Mouse (Mus musculus): ENCODE results near the gene Nop58.
"Not testable (repeated sequence)": the region's sequence is repeated elsewhere in the genome, so short reads cannot be mapped to it uniquely, and the experiment has no call there.

Nop58 gene

DNA sequence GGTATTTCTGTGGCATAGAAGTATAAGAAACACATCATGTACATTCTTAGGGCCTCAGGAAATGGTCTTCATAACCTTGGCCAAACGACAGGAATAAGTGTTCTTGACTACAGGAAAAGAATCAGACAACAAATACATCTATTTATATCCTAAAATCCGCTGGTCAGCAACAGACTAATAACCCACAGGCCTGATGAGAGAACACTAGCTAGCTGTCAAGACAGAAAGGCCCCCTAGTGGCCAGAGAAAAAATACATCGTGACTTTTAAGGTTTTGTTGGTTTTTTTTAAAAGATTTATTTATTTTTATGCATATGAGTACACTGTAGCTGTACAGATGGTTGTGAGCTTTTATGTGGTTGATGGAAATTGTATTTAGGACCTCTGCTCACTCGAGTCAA is 35.1 kb downstream of the Nop58 start:
- CTCF ChIA-PET: interaction anchor here (1.1 kb wide), 1 partner anchor 13 kb away, joined by 4 read pairs; no protein-coding TSS in a partner anchor

DNA sequence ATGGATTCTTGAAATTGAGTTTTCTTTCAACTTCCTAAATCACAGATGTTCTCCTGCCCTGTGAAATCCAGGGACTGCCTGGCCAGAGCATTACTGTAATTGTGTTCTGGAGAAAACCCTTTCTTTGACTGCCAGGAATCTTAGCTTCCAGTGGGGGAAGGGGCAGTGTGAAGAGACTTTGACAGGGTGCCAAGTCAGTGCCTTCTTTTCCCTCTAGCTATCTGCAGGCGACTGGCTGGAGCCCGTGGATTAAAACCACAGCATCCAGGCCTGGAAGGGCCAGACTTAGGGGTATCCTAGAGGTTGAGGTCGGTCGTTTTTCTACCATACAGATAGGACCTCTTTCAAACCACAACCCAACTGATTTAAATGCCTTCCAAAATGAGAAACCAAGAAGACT is 40.9 kb downstream of the Nop58 start:
- CTCF ChIA-PET: no interaction called here

DNA sequence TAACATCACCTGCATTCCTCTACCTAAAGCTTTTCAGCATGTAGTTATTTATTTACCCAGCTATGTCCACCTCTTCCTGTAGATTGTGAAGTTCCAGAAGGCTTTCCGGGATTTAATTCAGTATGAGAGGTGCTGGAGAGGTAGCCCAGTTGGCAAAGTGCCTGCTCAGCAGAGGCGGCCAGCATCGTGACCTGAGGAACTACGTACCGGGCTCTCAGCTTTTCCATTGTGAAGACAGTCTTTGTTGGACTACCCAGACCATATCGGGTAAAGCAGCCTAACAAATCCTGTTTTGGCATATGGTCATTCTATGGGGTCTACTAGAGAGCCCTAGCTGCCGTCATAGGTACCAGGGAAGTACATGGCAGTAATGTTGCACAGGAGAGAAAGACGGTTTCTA is 45.3 kb downstream of the Nop58 start:
- CTCF ChIA-PET: interaction anchor here (0.6 kb wide), 1 partner anchor 20 kb away, joined by 3 read pairs; no protein-coding TSS in a partner anchor

DNA sequence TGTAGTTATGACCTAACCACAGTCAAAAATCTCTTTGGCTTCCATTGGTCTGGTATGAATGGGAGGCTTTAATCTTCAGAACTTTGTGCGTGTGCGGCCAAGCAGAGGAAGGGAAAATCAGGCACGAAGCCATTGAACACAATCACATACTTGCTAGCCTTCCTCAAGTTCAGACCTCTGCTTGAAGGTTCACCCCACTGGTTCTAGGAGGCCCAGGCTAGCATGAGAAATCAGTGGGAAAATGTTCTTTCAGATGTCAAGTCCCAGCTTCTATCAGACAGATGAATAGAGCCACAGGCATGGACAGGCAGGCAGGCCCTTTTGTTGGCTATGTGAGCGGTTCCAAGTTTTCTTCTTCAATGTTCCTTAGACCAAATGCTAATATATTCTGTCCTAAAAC is 46.0 kb downstream of the Nop58 start:
- CTCF ChIA-PET: interaction anchor here (0.6 kb wide), 1 partner anchor 20 kb away, joined by 3 read pairs; no protein-coding TSS in a partner anchor

DNA sequence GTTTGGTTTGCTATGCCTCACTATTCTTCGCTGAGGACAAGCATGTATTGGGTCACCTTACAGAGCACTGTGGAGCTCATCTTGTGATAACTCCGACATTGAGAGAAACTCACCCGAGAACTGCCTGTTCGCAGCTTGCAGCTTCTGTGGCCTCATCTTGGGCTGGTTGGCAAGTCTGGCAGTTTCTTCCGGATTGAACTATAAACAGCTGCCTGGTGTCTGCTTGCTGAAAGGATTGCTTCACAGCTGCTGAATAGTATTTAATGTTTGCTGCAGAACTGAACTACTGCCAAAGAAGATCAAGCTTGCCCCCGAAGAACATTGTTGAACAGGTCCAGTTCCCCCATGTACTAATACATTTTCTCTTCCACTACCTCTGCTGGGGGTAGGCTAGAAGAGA is 49.3 kb downstream of the Nop58 start:
- CTCF ChIA-PET: no interaction called here

DNA sequence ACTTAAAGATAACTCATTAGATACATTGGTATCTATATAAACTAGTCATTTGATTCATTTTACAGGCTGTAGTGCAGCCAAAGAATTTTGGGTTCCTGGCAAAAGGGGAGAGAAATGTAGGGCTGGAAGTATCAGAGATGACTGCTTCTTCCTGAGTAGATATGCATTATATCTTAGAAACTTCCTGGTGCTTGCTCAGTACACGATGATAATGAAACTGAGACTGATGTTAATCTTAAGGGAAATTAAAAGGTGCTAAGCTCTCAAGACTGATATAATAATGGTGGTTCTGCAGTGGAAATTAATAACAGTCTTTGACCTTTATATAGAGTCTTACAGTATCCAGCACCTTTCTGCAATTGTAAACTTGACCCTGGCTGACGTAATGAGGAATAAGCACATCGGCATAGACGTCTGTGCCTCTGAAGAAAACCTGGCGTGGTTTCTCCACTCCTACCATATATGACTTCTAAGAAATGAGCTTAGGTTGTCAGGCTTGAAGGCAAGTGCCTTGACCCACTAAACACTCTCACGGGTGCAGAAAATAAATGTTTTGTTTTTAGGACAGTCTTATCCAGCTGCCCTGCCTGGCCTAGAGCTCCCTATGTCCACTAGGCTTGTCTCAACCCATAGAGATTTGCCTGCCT is 54.1 kb downstream of the Nop58 start:
- CTCF ChIA-PET: no interaction called here

DNA sequence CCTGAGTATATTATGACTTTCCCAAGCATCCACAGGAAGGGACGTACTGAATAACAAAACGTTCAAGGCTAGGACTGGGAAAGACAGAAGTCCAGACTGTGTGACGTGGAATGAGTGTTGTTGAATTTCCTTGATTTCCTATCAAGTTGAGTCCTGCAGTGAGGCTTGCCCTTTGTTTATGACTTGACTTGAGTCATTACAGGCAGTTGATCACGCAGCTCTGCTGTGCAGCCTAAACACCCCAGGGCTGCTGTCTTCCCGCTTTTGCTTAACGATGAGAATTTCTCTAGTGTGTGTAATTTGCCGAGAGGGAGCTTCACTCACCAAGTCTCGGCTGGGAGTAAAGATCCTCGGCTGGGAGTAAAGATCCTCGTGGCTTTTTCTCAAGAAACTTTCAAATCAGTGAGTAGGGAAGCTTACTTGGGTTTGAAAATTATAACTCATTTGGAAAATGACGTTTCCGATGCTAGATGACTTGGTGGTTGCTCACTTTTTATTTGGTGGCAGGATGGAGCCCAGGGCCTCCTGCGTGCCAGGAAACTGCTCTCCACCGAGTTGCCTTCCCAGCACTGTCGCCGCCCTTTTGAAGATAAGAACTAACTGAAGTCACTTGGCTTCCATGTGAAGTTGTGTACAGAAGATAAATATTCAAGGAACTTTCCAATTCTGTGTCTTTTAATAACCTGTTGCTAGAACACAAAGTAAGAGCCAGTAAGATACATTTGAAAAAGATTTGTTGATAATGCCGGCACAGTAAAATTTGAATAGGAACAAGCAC is 55.0 kb downstream of the Nop58 start:
- CTCF ChIA-PET: interaction anchor here (0.7 kb wide), 1 partner anchor 102 kb away, joined by 3 read pairs; no protein-coding TSS in a partner anchor

DNA sequence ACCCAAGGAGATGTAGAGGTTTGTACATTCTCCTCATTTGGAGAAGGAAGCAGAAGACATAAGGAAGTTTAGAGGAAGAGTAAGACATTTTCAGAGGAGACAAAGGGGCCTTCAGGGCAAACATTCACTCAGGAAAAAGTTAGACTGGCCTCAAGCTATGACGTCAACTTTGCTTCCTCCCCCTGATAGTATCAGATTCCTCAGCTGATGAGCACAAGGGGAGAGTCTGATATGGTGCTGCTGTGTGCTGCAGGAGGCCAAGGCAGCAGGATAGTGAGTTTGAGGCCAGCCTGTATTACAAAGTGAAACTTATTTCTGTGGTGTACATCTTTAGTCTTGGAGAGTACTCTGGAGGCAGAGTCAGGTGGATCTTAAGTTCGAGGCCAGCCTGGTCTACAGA is 64.3 kb downstream of the Nop58 start:
- CTCF ChIA-PET: no interaction called here

DNA sequence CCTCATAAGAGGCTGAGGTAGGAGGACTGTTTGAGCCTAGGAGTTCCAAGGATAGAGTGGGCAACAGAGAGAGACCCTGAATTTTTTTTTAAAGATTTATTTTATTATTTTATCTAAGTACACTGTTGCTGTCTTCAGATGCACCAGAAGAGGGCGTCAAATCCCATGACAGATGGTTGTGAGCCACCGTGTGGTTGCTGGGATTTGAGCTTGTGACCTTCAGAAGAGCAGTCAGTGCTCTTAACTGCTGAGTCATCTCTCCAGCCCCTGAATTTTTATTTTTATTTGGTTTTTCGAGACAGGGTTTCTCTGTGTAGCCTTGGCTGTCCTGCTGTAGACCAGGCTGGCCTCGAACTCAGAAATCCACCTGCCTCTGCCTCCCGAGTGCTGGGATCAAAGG is 65.0 kb downstream of the Nop58 start:
- CTCF ChIA-PET: not testable (repeated sequence)

DNA sequence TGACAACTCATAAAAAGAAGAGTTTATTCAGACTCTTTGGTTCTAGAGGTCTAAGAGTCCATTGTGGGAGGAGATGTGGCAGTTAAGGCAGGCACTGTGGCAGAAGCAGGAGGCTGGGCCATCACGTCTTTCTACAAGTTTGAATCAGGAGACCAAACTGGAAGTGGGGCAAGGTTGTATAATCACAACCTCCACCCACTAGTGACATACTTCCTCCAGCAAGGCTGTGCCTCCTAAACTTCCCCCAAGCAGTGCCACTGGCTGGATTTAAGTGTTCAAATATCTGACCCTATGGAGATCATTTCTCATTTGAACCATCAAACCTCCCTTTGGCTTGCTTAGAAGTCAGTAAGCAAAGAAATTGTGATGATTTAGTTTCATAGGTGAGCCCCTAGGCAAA is 70.5 kb downstream of the Nop58 start:
- CTCF ChIA-PET: no interaction called here

DNA sequence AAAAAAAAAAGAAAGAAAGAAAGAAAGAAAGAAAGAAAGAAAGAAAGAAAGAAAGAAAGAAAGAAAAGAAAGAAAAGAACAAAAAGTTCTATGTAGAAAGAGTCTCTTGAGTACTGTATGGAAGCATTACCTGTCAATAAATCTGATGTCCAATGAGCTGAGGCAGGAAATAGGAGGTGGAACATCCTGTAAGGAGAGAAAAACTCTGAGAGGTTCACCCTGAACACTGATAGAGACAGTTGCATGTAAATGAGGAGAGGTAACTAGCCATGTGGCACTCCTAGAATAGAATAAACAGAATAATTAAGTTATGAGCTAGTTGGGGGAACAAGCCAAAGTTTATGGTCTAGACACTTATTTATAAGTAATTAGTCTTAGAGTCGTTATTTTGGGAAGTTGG is 73.6 kb downstream of the Nop58 start:
- CTCF ChIA-PET: interaction anchor here (0.7 kb wide), 2 partner anchors 420 to 1142 kb away, joined by 7 to 9 read pairs; no protein-coding TSS in a partner anchor

DNA sequence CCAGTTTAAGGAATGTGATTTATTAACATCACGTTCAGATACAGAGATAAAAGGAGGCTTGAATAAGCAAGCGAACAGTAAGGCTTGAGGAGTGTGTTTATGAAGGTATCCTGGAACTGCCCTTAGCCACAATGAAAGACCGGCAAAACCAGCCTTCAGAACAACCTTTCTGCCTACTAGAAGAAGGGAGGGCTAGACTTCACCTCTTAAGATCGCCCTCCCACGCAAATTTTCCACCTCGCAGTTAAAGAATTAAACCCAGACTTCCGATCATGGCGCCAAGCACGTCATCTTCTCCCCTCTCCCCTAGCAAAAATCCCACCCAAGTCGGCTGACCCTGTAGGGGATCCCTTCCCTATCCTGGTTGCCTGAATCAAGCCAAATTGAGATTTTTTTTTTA is 77.4 kb downstream of the Nop58 start:
- CTCF ChIA-PET: no interaction called here

DNA sequence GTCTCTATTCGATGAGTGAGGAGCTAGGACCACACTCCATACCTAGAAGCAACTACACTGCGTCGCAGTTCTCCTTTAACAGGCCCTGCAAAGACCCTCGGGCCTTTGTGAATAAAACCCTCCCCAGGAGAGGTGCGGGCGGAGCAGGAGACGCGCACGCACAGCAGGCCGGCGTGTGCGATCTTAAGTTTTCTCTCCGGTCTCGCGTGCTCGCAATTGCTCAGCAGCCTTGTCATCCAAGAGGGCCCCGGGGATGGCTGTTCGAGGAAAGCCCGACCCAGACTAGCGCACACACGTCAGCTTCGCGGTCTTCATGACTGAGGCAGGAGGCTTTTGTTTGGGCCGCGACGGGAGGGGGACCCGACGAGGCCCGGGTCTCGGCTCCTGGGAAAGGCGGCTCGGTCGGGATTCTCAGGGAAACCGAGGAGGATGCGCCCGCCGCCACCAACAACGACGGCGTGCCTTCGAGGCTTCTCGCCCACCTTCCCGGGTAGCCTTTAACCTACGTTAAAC is 77.9 kb downstream of the Nop58 start:
- CTCF ChIA-PET: no interaction called here

DNA sequence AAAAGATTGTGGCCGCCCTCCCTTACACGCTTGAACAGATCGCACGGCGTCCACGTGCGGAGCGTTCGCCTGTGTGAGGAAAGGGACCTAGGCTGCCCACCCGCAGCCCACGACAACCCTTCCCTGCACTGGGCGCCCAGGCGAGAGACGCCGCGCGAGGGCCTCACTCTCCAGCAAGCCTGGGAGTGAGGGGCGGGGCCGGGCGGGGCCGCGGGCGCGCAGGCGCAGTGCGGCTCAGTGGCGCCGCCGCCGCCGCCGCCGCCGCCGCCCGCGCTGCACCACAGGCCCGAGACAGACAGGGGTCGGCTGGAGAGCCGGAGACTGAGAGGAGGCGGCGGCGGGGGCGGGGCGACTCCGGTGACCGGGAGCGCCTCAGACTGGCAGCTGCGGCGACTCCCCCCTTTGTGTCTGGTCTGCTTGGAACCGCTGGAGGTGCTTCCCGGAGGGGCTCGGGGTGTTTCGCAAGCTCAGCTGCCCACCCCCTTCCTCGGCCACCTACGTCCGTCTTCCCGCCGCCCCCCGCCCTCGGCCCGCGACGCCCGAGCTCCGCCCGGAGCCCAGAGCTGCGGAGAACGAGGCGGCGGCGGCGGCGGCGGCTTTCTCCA is 78.5 kb downstream of the Nop58 start, which contains the start of gene Bmpr2:
Gene Bmpr2, plus strand, starts transcription at position 237 of the 605 bp plus-strand sequence.
- CTCF ChIA-PET: no interaction called here

DNA sequence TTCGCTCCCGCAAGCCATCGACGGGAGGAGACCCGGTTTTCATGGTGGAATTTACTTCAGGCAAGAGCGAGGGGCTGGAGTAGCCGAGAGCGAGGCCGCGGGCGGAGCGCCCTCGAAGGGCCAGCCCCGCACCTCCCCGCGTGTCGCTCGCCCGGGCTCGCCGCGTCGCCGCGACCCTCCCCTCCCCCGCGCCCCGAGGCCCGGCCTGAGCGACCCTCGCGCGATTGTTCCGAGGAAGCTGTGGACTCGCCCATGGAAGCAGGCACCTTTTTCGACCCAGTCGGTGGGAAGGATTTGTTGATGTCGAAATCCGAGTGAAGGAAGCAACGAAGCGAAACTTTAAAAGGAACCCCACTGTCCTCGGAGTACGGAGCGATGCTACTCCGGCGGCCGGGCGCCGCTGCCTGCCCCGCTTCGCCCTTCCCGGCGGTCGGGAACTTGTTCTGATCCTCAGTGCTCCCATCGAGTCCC is 79.0 kb downstream of the Nop58 start:
- CTCF ChIA-PET: no interaction called here

DNA sequence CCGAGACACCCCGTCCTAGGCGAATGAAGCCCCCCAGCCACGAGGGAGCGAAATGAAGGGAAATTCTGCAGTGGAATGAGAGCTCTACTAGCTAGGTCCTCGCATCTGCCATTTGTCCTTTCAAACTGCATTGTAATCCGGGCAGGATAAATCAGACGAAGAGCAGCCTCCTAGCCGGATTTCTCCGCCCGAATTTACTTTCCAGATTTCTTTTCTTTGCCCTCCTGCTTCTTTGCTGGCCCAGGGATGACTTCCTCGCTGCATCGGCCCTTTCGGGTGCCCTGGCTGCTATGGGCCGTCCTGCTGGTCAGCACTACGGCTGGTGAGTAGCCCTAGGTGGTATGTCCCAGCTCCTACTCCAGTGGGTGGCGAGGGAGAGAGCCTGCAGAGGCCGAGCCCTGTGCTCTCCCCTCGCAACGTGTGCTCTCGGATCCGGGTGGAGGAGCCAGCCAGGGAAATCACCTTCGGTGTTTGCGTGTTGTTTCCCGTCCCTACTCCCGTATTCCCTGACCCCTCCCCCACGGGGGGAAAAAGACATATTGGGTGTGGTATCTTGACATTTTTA is 79.7 kb downstream of the Nop58 start:
- CTCF ChIA-PET: interaction anchor here (0.6 kb wide), 1 partner anchor 1095 kb away, joined by 9 read pairs; no protein-coding TSS in a partner anchor

DNA sequence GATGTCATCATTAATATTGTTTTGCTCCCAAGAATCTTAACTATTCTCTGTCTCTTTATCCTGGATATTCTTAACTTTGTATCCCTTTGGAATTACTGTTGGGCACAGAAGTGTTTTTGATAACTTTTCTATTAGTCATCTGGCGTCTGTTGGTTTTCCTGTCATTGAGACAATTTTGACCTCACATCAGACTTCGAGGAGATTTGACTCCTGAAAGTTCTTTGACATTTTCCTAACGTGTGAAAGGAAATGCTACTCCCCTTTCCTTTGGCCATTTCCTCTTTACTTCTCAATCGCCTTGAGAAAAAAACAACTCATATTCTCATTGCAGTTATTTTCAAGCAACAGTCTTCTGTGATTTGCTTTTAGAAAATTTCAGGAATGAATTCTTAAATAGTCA is 80.5 kb downstream of the Nop58 start:
- CTCF ChIA-PET: no interaction called here

DNA sequence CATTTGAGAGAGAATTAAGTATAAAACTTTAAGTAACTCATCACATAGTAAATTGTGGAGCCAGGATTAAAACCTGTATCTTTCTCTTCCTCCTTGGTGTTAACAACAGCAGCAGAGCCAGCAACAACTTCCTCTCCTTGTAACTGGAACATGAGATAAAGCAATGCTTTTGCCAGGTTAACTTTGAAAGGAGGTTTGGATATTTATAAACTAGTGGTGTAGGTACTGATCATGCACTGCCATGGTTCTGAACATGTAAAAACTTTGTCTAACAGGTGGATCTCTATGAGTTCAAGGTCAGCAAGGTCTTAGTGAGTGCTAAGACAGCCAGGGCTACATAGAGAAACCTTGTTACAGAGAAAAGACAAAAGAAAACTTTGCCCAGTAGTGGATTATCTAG is 81.9 kb downstream of the Nop58 start:
- CTCF ChIA-PET: no interaction called here

All from spleen, embryonic (tissue).